Mouse (Mus musculus) forebrain, embryonic 11.5 days (tissue): ENCODE results near the gene Zc2hc1b. TPM values are rescaled to one million over a fixed set of nuclear protein-coding genes. Genes with fewer than 3 reads are reported as not detected.
"Not testable (repeated sequence)": the region's sequence is repeated elsewhere in the genome, so short reads cannot be mapped to it uniquely, and the experiment has no call there.

ENCODE experiments used
- ATAC-seq: fragments of 200-750 bp; cut with Nextera tagmentation; replicated peaks from 2 replicates; pipeline ENCODE4 v1.8.0; 2017; ENCODE audit warnings: moderate TSS enrichment; ENCODE audit not compliant: low FRiP score
- DNase-seq: peaks from one replicate; pipeline ENCODE4 v3.0.0-alpha.2; 2017; ENCODE audit warnings: low spot score
- H3K27ac ChIP-seq: fragments of 300-500 bp; sonication (generic); 2 replicates; pipeline ENCODE4 v1.5.1; 2014; ENCODE audit warnings: low read depth, low read length
- H3K27me3 ChIP-seq: fragments of 300-500 bp; sonication (generic); 2 replicates; pipeline ENCODE4 v1.6.1; 2014; ENCODE audit warnings: mild to moderate bottlenecking, low read length, mixed read lengths; ENCODE audit not compliant: control insufficient read depth, insufficient read depth
- H3K36me3 ChIP-seq: fragments of 300-500 bp; sonication (generic); 2 replicates; pipeline ENCODE4 v1.6.1; 2014; ENCODE audit warnings: mild to moderate bottlenecking, low read length, moderate library complexity, mixed read lengths; ENCODE audit not compliant: control insufficient read depth, insufficient read depth
- H3K4me1 ChIP-seq: fragments of 300-500 bp; sonication (generic); replicated peaks from 2 replicates; pipeline ENCODE4 v1.6.1; 2014; ENCODE audit warnings: low read length, mixed read lengths; ENCODE audit not compliant: control insufficient read depth, insufficient read depth
- H3K4me2 ChIP-seq: fragments of 300-500 bp; sonication (generic); 2 replicates; pipeline ENCODE4 v1.6.1; 2014; ENCODE audit warnings: low read depth, mild to moderate bottlenecking, low read length, moderate library complexity, mixed read lengths; ENCODE audit not compliant: severe bottlenecking
- H3K4me3 ChIP-seq: fragments of 300-500 bp; sonication (generic); 2 replicates; pipeline ENCODE4 v1.5.1; 2014; ENCODE audit warnings: low read depth, low read length
- H3K9ac ChIP-seq: fragments of 300-500 bp; sonication (generic); 2 replicates; pipeline ENCODE4 v1.6.1; 2014; ENCODE audit warnings: low read length
- H3K9me3 ChIP-seq: fragments of 300-500 bp; sonication (generic); 2 replicates; pipeline ENCODE4 v1.6.1; 2016; ENCODE audit warnings: low read length, mixed read lengths; ENCODE audit not compliant: control insufficient read depth
- WGBS: fragments of 180-500 bp; shearing (Covaris S2); extraction: QIAGEN DNeasy Blood & Tissue Kit; methylation state at CpG from one replicate; pipeline ENCODE4 v1.1.7; 2014; 5-methylcytosine and 5-hydroxymethylcytosine counted together
- polyA plus RNA-seq: library from polyadenylated mRNA; unstranded; fragments of >200 nt; fragmentation: Nextera tagmentation; extraction: Ambion mirVana; gene quantifications from 2 replicates; pipeline ENCODE4 v1.2.1, GENCODE M21; 2014

The Zc2hc1b gene
- polyA plus RNA-seq, 1 experiment from 2014 or later = not detected

DNA sequence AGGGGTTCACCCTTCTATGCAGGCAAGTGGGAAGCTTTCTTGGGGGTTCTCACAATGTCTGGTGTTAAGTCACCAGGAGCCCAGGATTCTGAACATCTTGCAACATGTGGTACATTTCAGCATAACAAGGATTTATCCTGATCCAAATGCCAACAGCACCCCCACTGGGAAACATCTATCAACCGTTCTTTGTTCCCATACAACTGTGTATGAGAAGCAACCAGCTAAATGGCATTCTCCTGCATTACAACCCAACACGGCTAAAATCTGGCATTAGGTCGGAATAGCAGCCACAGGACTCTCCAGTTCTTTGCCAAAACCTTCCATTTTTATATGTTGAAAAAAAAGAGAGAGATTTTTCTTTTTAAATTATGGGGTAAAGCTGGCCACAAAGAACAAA is 31.7 kb upstream of the Zc2hc1b start:
- H3K4me3 ChIP-seq = no peak overlapping the region
- ATAC-seq = no peak
- no peak overlapping the region for H3K9ac ChIP-seq
- H3K4me1 ChIP-seq = peaks cover 3% of the 10 kb centered on the region; the same call in 1 of the 2 replicates
- no peak for DNase-seq
- H3K4me2 ChIP-seq = no peak overlapping the region
- H3K36me3 ChIP-seq = no peaks in the 10 kb centered on the region
- H3K9me3 ChIP-seq = no peaks in the 10 kb centered on the region
- WGBS = 66% methylated on average over 3 of the region's 3 CpGs
- no peak overlapping the region for H3K27ac ChIP-seq
- H3K27me3 ChIP-seq = no peaks in the 10 kb centered on the region

GRCm38 (mm10) chr10:13209061-13209460 is 31.2 kb upstream of the Zc2hc1b start:
- 89% methylated on average over 4 of the region's 4 CpGs for WGBS
- Histone ChIP-seq H3K36me3 (no peaks in the 10 kb centered on the region), H3K9me3 (no peaks in the 10 kb centered on the region; the same call in 1 of the 2 replicates), H3K9ac (no peak overlapping the region), H3K4me2 (no peak overlapping the region), H3K27ac (no peak overlapping the region), H3K4me3 (no peak overlapping the region), H3K4me1 (peaks cover 3% of the 10 kb centered on the region; the same call in 1 of the 2 replicates), H3K27me3 (no peaks in the 10 kb centered on the region)
- DNase-seq = no peak
- ATAC-seq = no peak

GRCm38 (mm10) chr10:13201741-13202293 is 24.0 kb upstream of the Zc2hc1b start:
- Histone ChIP-seq H3K4me3 (no peak overlapping the region), H3K9me3 (no peaks in the 10 kb centered on the region; the same call in 1 of the 2 replicates), H3K4me1 (no peaks in the 10 kb centered on the region), H3K27ac (no peak overlapping the region), H3K9ac (no peak overlapping the region), H3K4me2 (no peak overlapping the region), H3K36me3 (no peaks in the 10 kb centered on the region), H3K27me3 (no peaks in the 10 kb centered on the region)
- ATAC-seq = no peak
- 98% methylated on average over 6 of the region's 6 CpGs for WGBS
- DNase-seq = no peak

DNA sequence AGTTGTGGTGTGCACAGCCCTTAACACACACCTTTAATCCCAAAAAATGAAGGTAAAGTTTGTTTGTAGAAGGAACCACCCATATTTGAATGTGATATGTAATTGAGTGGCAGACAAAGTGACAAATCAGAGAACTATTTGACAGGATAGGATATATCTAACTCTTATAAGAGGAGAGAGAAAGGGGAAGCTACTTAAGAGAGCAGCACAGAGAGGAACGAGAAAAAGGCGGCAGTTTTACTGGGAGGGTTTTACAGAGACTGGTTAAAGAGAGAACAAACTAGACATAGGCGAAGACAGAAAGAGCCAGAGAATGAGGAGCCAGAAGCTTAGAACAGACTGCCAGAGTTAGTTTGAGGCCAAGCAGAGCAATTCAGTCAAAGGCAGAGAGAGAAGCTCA is 23.0 kb upstream of the Zc2hc1b start:
- H3K9me3 ChIP-seq = no peaks in the 10 kb centered on the region; the same call in 1 of the 2 replicates
- DNase-seq (no peak), ATAC-seq (no peak)
- H3K27ac ChIP-seq = no peak overlapping the region
- H3K36me3 ChIP-seq = no peaks in the 10 kb centered on the region
- no peaks in the 10 kb centered on the region for H3K27me3 ChIP-seq
- WGBS = 95% methylated on average over 3 of the region's 3 CpGs
- H3K4me3 ChIP-seq = no peak overlapping the region
- no peak overlapping the region for H3K4me2 ChIP-seq
- no peak overlapping the region for H3K9ac ChIP-seq
- no peaks in the 10 kb centered on the region for H3K4me1 ChIP-seq

GRCm38 (mm10) chr10:13199234-13199633 is 21.4 kb upstream of the Zc2hc1b start:
- DNase-seq (no peak), ATAC-seq (no peak)
- H3K36me3 ChIP-seq = no peaks in the 10 kb centered on the region
- no peaks in the 10 kb centered on the region for H3K27me3 ChIP-seq
- H3K4me3 ChIP-seq = no peak overlapping the region
- H3K9ac ChIP-seq = no peak overlapping the region
- H3K9me3 ChIP-seq = no peaks in the 10 kb centered on the region; the same call in 1 of the 2 replicates
- H3K4me1 ChIP-seq = no peaks in the 10 kb centered on the region
- no peak overlapping the region for H3K27ac ChIP-seq
- 91% methylated on average over 1 of the region's 1 CpGs for WGBS
- H3K4me2 ChIP-seq = no peak overlapping the region

- H3K9me3 ChIP-seq = no peaks in the 10 kb centered on the region
- H3K36me3 ChIP-seq = no peaks in the 10 kb centered on the region
- H3K9ac ChIP-seq = no peak overlapping the region
- WGBS = 85% methylated on average over 8 of the region's 8 CpGs
- peaks cover 5% of the 10 kb centered on the region; the same call in 1 of the 2 replicates for H3K4me1 ChIP-seq
- H3K27ac ChIP-seq = no peak overlapping the region
- H3K4me2 ChIP-seq = no peak overlapping the region
- DNase-seq (no peak), ATAC-seq (no peak)
- no peaks in the 10 kb centered on the region for H3K27me3 ChIP-seq
- H3K4me3 ChIP-seq = no peak overlapping the region
Measured at GRCm38 (mm10) chr10:13196872-13197507, 19.2 kb upstream of the Zc2hc1b start.

GRCm38 (mm10) chr10:13193496-13193895 is 15.7 kb upstream of the Zc2hc1b start:
- not testable (repeated sequence) for H3K9me3 ChIP-seq, H3K27me3 ChIP-seq, H3K4me3 ChIP-seq, DNase-seq, H3K27ac ChIP-seq, H3K36me3 ChIP-seq, H3K4me1 ChIP-seq, H3K9ac ChIP-seq
- ATAC-seq = peak; percentile 6; the same call in 1 of the 2 replicates
- peak overlapping the region; percentile 71; the same call in 1 of the 2 replicates for H3K4me2 ChIP-seq
- WGBS = 86% methylated on average over 7 of the region's 7 CpGs

- Histone ChIP-seq H3K9me3 (no peaks in the 10 kb centered on the region), H3K4me1 (peaks cover 9% of the 10 kb centered on the region; the same call in 1 of the 2 replicates), H3K4me3 (peak within 1 kb of the TSS; percentile 71), H3K27ac (no peak within 1 kb of the TSS), H3K9ac (peak within 1 kb of the TSS; percentile 63), H3K36me3 (no peaks in the 10 kb centered on the region; the same call in 1 of the 2 replicates), H3K4me2 (peak within 1 kb of the TSS; percentile 71), H3K27me3 (no peaks in the 10 kb centered on the region)
- ATAC-seq (peak; percentile 99), DNase-seq (peak; percentile 96)
- WGBS = under 1% methylated on average over 43 of the region's 43 CpGs
Measured at GRCm38 (mm10) chr10:13192731-13193351, 15.0 kb upstream of the Zc2hc1b start, which contains the start of gene Ltv1. TSS of gene Ltv1 (minus strand) at chr10:13193168.
